Mouse (Mus musculus): ENCODE measurements at regions not wholly inside any gene's neighbourhood (a gene's known extent, or its start where the extent isn't known, plus 50 kb on each side); places are given as distances from the start of the nearest gene placed in this dataset.
A peak's percentile ranks its signal among the peaks of the same experiment; 100 is the strongest.

DNA sequence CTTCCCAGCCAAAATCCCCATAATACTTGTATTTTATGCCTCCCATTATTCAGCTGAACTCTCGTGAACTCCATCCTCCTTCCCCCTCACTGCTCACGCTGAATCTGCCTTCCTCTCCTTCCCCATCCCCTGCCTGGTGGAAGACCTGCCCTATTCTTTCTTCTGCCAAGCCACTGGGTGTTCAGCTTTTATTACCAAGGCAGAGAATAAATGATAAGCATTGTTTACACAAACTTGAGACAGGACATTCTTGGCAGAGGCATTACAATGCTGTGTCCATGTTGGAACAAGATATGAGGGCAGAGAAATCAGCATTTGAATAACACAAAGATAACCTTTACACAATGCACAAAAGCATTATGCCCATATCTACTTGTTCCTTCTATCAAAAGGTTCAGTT is 80.2 kb downstream of the Dhrs2 start:
- DNase-seq, result no peak

DNA sequence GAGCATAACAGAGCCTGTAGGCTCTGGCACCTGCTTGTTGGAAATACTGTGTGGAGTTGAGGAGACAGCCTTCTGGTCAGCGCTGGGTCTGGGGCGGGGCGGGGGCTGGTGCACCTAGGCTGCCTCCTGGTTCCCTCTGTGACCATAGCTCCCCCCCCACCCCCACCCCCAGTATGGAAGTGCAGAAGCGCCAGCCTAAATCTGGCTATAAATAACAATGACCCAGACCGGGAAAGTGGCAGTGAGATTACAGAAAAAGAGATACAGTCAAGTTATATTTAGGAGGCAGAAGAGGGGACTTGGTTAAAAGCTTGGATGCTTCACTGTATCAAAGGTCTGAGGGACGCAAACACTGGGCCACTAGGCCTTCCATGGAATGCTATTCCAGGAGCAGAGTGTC is 91.8 kb downstream of the Dhrs2 start:
- no peak for DNase-seq

DNA sequence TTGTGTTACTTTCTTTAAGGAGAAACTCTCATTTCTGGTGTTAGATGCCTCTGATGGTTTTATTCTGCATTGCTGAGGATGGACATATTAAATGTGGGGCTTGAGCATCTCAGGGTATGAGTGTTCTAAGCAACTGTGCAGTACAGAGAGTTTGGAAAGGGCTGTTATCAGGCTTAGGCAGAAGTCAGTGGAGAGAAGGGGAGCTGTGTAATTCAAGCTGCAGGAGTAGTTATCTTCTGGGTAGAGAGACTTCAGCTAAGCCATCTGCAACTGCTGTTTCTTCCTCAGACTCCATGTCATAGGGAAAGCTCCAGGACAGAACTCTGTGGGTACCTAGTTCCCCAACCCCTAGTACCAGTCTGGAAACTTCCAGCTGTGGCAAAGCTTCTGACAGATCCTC is 102.1 kb downstream of the Dhrs2 start:
- no peak for DNase-seq

DNA sequence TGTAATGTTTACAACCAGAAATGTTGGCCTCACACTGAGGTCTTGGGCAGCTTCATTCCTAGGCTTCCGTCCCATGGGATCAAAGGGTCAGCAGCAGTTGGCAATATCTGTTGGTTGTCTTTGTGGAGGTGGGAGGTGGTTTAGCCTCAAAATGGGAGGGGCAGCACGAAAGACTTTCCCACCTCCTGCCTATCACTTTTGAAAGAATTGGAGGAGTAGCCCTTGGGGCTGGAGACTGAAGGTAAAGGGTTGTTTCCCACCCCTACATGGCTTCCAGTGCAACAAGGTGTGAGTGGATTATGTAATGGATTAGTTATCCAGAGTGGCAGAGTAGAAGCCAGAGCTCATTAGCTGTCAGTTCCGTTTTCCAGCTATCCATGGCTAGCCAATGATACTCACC is 102.5 kb downstream of the Dhrs2 start:
- DNase-seq, result no peak

DNA sequence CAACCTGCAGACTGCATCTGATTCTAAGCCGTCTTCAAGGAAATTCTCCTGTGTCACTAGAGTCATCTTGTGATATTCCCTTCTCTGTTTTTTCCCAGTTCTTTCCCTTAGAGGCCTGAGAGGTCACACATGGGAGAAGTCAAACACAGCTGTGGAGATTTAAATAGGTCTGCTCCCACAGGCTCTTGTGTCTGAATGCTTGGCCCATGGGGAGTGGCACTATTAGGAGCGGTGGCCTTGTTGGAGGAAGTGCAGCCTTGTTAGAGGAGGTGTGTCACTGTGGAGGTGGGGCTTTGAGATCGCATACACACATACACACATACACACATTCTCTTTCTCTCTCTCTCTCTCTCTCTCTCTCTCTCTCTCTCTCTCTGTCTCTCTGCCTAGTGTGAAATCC is 112.0 kb downstream of the Dhrs2 start:
- DNase-seq, result no peak

DNA sequence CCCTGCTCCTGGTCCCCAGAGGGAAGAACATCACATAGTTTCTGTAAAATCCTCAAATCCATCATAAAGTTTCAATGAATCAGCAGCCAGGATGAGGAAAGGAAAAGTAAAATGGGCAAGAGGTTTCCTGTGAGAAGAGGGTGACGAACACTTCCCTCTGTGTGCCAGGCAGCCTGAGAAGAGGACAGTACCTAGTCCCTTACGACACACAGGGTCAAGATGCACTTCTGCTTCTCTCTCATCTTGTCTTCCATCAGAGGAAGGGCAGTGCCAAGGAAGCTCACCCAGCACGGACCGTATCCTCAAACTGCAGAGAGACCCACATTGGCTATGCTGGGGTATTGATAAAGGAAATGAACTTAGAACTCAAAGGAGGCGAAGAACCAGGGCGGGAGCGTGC is 112.5 kb downstream of the Dhrs2 start:
- DNase-seq, result no peak

DNA sequence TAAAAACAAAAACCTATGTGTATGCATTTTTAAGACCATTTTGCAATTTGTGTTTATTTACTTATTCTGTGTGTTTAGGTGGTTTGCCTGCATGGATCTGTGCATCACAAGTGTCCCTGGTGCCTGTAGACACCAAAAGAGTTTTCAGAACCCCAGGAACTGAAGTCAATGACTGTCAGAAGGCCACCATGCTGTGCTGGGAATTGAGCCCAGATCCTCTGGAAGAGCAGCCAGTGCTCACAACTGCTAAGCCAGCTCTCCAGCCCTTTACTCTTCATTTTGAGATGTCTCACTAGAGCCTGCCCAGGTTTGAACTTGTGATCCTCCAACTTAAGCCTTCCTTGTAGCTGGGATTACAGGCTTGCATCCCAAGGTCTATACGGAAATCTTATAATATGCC is 113.8 kb downstream of the Dhrs2 start:
- no peak for DNase-seq

DNA sequence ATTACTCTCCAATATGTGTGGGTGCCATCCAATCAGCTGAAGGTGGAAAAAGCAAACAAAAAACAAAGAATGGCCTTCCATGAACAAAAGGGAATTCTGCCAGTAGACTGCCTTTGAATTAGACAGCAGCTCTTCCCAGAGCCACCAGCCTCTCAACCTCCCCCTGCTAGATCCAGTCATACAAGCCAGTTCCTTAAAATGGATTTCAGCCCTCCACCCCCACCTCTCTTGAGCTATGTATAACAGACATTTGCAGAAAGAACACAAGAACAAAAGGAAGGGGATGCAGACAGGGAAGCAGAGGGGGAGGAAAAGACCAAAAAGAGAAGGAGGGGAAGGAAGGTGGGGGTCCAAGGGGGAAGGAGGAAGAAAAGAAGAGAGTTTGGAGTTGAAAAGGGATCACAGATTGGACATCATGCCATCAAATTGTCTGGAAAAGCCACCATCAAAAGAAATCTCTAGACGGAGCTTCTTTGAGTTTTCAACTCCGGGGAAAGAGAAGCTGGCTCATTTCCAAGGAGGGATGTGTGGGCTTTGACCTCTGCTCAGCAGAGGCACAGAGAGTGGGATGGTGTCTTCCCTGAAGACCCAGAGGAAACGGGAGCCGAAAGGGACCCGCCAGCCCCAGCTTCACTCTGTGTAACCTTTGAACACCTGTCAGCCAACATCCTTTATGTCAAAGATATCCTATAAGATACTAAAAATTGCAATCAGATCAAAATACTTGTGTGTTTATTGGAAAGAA is 114.8 kb downstream of the Dhrs2 start:
- DNase-seq, result no peak

DNA sequence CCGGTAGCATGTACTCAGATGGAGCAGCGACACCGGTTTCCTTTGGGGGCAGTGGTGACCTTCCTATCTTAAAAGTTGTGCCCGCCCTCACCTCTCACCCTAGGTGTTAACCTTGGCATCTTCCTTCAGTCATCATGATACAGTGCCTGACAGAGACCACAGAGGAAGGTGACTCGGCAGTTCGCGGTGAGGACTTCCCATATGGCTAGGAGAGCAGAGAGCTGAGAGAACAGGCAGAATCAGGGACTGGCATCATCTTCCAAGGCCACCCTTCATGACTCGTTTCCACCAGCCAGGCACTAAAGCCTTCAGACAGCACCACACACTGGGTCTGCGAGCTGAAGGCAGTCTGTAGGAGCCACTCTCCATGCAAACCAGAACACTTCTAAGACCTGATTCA is 116.2 kb downstream of the Dhrs2 start:
- DNase-seq, result no peak

DNA sequence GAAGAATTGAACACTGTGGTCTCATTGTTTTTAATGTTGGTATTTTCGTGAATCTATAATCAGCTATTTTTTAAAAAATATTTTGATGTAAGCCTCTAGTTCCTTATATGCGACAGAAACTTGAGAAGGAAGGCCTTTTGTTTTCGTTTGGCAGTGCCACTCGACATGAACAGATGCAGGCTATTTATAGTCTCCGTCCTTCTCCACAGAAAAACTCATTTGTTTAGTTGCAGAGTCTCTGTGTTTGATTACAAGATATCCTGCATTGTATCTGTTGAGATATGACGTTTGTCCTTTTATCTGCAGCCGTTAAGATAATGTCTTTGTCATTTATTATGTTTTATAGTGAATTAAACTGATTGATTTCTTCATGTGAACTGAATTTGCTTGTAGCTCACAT is 116.7 kb downstream of the Dhrs2 start:
- no peak for DNase-seq

DNA sequence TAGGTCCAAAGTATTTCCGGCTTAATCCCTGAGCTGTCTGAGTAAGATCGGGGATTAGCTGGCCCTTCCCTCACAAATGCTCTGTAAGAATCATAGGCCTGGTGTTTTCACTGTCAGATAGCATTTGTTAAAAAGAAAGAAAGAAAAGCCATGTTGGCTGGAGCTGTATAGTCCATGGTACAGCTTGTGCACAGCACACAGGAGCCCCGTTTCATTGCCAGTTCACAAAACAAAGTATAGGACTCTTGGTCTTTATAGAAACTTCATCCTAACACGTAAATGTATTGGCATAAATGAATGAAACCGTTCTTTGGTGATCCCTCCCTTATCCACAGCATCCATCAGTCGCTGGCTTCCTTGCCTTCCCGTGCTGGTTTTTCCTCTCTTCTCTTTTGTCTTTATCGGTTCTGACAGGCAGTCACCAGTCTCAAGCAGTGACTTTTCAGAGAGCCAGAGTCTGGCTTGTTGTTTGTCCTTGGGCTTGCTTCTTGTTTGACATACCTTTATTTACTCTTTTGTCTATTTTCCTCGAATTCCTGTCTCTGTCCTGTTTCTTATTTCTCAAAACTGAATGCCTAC is 117.3 kb downstream of the Dhrs2 start:
- no peak for DNase-seq

DNA sequence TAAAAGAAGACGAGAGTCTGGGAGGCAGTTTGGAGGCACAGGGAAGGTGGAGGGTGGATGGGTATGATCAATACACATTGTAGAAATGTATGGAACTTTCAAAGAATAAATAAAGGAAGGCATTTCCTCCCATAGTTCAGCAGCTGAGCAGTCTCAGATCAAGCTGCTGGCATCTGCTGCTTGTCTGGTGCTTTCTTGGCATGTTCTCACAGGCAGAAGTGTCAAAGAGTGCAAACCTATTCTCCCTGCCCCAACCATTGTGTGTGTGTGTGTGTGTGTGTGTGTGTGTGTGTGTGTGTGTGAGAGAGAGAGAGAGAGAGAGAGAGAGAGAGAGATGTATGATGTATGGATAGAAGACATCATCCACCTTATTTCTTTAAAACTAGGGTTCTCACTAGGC is 121.5 kb downstream of the Dhrs2 start:
- no peak for DNase-seq

DNA sequence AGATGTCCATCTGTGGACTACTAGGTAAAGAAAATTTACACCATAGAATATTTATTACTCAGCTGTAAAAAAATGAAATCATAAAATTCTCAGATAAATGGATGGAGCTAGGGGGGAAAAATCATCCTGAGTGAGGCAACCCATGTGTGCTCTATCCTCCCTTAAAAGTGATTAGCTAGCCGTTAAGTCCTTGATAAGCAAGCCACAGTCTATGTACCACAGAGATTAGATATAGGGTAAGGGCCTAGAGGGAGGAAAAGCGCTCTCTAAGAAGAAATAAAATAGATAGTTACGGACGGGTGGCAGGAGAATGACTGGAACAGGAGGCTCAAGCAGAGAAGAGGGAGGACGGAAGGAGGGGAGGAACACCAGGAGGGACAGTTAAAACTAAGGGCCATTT is 122.1 kb downstream of the Dhrs2 start:
- no peak for DNase-seq

DNA sequence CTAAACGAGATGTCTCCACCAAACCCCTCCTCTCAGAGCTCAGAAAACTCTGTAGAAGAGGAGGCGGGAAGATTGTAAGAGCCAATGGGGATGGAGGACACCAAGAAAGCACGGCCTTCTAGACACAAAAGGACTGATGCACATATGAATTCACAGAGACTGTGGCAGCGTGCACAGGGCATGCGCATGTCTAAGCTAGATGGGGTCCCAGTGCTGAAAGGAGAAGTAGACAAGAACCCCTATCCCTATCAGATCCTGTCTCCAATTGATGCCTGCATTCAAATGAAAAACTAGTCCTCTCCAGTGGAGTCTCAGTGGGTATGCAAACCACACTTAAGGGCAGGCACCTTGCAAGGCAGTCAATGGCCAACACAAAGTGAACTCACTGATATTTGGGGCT is 123.3 kb downstream of the Dhrs2 start:
- DNase-seq, result no peak

DNA sequence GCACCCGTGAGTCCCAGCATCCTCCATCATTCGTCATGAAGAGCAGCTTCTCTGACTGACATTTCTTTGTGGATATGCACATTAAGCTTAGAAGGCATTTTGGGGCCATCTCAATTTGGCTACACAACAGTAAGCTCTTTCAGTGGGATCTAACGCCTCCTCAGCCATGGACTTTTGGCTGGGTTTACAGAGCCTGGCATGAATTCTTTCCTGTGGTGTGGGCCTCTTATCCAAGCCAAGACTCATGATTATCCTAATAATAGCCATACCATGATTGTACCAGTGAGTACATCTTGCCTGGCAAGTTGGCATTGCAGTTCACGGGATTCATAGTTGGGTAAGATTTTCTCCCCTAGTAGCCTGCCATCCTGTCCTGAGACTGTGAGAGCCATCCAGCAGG is 126.3 kb downstream of the Dhrs2 start:
- DNase-seq, result no peak

DNA sequence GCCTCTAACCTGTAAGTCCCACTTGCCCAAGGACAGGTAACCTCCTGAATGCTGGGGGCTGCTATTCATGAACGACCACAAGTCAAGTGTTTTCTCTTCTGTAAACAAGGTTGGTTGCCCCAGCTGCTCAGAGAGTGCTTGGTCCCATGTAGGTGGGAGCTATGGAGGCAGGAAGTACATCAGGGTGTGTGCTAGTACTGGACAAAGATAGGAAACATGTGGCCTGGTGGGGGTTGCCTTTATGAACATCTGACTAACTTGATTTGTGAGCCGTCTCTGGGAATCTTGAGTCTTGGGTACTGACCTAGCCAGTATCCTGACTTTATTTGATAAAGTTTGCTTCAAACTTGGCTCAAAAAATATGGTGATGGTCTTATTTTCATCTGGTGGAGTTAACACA is 121.3 kb upstream of the Dhrs4 start:
- no peak for DNase-seq

DNA sequence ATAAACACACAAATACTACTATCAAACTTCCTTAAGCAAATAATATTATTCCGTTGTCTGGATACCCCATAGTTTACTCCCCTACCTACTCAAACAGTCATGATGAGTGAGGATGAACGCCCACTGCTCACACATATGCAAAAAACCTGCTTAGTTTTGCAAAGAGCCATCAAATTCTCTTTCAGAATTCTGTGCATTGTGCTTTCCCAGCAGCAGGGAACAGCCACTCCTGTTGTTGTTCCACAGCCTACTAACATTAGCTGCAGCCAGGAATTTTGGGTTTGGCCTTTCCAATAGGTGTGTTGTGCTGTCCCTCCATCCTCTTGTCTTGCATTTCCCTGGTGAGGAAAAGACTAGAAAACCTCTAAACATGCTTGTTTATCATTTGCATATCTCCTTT is 120.1 kb upstream of the Dhrs4 start:
- DNase-seq, result no peak

DNA sequence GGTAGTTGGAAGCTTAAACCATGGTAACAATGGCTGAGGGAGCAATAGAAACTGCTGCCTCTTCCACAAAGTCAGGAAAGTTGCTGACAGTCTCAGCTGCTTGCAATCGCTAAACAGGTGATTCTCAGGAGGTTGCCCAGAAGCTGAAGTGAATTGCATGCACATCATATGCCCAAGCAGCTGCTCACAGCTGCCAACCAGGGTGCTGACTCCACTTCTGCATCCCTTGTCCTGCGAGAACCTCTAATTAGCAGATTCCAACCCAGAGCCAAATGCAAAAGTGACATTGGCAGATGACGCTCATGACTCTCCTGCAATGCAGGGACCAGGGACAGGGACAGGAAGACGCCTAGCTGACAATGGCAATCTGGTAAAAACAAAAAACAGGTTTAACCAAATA is 116.2 kb upstream of the Dhrs4 start:
- no peak for DNase-seq

DNA sequence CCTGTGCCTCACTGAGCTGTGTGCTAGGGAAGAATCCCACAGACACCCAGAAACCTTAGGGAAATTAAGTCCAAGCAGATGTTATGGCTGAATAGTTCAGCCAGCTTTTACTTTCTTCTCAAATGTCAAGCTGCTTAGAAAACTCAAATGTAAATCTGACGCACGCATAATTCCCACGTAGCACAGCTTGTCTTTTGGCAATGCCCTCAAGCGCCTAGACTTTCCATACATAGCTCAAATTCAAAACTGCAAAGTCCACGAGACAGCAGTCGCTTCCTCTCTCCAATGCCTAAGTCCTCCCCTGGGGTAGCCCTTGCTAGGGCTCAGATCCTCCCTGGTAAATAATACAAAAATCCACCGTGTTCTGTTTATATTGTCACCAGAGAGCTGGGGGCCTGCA is 115.8 kb upstream of the Dhrs4 start:
- no peak for DNase-seq

DNA sequence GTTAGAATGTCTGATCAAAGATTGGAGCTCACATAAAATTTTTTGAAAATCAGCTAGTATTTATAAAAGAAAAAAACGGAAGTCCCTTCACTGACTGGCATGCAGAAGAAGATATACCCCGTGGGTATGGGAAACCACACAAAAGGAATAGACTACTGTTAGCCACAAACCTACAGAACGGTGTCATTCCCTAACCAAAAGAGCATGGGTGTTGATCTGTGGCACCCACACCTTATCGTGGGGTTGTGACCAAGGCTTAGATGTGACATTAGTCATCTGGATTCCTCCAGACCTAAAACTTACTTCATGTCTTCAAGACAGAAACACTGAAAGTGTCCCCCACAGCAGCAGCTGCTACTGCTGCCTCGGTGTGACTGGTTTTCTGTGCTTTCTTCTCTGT is 108.2 kb upstream of the Dhrs4 start:
- no peak for DNase-seq

DNA sequence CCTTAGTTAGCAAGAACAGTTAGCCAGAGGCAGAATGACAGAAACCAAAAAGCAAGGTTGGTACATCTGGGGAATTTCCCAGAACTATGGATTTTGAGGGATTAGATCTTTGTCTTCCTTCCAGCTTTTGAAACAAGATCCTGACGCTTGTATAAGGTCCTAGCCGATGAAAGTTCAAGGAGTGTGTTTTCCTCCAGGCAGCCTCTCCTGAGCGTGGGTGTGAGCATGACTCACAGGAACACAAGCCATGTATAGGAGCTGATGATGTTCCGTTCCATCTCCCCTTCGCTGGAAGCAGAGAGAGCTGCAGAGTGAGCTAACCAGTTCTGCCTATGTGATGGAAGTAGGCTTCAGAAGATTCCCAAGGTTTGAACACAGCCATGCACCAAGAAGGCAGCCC is 105.6 kb upstream of the Dhrs4 start:
- no peak for DNase-seq

DNA sequence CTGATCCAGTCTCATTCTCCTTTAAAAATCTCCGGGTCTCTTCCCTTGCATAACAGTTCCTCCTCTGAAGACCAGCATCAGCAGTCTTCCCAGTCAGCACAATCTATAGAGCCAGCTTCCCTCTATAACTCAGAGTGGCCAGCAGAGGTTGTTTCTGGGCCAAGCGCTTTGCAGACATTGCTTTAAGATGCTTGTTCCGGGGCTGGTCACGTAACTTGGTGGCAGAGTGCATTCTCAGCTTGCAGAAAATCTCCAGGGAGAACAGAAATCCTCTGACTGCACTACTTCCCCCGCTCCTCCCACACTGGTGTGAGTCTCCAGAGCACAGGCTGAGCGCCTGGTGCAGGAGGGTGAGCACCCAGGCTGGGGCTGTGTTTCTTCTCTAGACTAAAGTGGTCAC is 91.8 kb upstream of the Dhrs4 start:
- DNase-seq, result peak; percentile 16

DNA sequence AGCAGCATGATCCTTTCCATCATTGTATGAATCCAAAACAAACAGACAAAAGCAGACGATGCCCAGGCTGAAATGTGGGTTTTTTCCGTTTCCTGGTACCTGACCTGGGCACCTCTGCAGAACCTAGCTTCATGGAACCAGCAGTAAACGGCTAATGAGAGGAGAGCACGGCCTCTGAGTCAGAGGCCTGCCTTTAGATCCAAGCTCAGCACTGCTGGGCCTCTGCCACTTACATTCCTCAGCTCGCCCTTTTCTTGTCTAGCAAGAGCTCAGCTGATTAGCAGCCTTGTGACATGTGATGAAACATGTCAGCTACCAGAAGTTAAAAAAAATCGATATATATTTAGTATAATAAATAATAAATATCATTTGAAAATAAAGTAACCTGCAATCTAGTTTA is 91.2 kb upstream of the Dhrs4 start:
- DNase-seq, result no peak

DNA sequence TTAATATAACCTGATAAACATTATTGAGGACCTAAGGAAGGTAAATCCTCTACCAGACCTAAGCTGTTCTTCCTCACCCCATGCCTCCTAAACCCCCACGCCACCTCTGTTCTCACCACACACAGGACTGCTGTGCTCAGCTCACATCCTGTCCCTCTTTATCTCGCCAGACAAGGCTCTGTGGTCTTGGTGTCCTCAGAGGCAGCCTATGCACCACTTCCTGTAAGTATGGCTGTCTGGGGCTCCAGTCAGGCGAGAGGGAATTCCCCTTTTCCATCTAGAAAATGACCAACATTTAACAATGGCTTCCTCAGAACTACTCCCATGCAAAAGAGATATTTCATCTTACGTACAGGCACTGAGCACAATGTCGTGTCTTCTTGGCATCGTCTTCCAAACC is 86.2 kb upstream of the Dhrs4 start:
- DNase-seq, result no peak

DNA sequence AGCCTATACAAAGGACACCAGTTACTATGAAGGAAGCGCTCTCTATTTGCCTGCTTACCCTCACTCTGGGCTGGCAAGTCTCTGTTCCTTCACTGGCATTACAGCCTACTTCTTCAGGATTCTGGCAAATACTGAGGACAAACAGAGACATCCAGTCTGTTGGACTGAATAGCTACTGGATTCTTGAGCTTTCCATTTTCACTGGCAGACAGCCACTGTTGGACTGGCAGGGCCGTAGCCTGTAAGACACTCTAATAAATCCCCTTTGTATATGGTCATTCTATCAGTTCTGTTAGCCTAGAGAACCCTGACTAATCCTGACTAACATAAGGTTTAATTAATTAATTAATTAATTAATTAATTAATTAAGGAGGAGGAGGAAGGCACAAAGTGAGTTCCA is 72.4 kb upstream of the Dhrs4 start:
- no peak for DNase-seq

All from right cerebral cortex, postnatal 14 days (tissue).